Mouse (Mus musculus) midbrain, embryonic 11.5 days (tissue): ENCODE data around the gene Gm11437. TPM values are rescaled to one million over a fixed set of nuclear protein-coding genes. Genes with fewer than 3 reads are reported as not detected.

Experiments
- polyA plus RNA-seq: library from polyadenylated mRNA; unstranded; fragments of >200 nt; fragmentation: Nextera tagmentation; extraction: Ambion mirVana; gene quantifications from 2 replicates; pipeline ENCODE4 v1.2.1, GENCODE M21; 2014

Gene Gm11437
- polyA plus RNA-seq, 1 experiment from 2014 or later = not detected

Other genes starting within 250 kb of the Gm11437 start
- 50.8 and 58.0 TPM in 2 replicates for gene Ddx52, start 225.4 kb downstream of the Gm11437 start, polyA plus RNA-seq
- 18.8 and 20.0 TPM in 2 replicates for gene Synrg, start 203.0 kb downstream of the Gm11437 start, polyA plus RNA-seq
- gene Dusp14, start 98.2 kb downstream of the Gm11437 start, polyA plus RNA-seq = 7.2 and 8.8 TPM in 2 replicates
- gene Tada2a, start 37.9 kb downstream of the Gm11437 start, polyA plus RNA-seq = 33.7 and 33.9 TPM in 2 replicates
- gene Acaca, start 37.8 kb downstream of the Gm11437 start, polyA plus RNA-seq = 29.9 and 32.6 TPM in 2 replicates